Mouse (Mus musculus) kidney, adult 2 months (tissue): ENCODE data around the gene Txndc5. TPM values are rescaled to one million over a fixed set of nuclear protein-coding genes. Genes with fewer than 3 reads are reported as not detected.
A peak's percentile ranks its signal among the peaks of the same experiment; 100 is the strongest.

ENCODE experiments used
- DNase-seq: peaks from one replicate; pipeline ENCODE4 v3.0.0; 2021
- H3K27ac ChIP-seq: fragments of 200-500 bp; 2 replicates; pipeline ENCODE4 v1.5.1; 2012; ENCODE audit warnings: low read depth, low read length, control low read depth, inconsistent platforms; ENCODE audit not compliant: insufficient read depth
- H3K27me3 ChIP-seq: fragments of 200-500 bp; replicated peaks from 2 replicates; pipeline ENCODE4 v1.6.1; 2012; ENCODE audit warnings: mild to moderate bottlenecking, moderate library complexity, low read length, inconsistent platforms; ENCODE audit not compliant: control insufficient read depth, insufficient read depth
- H3K36me3 ChIP-seq: fragments of 200-500 bp; 2 replicates; pipeline ENCODE4 v1.6.1; 2012; ENCODE audit warnings: mild to moderate bottlenecking, moderate library complexity, low read length, inconsistent platforms; ENCODE audit not compliant: control insufficient read depth, insufficient read depth
- H3K4me1 ChIP-seq: fragments of 200-500 bp; 2 replicates; pipeline ENCODE4 v1.6.1; 2011; ENCODE audit warnings: low read length; ENCODE audit not compliant: control insufficient read depth, insufficient read depth
- H3K4me3 ChIP-seq: fragments of 200-500 bp; 2 replicates; pipeline ENCODE4 v1.5.1; 2011; ENCODE audit warnings: mild to moderate bottlenecking, low read depth, low read length, control low read depth; ENCODE audit not compliant: insufficient read depth
- CTCF ChIP-seq: fragments of 200-500 bp; conservative IDR thresholded peaks from 2 replicates; pipeline ENCODE4 v1.5.1; 2011; ENCODE audit warnings: low read depth, mild to moderate bottlenecking, control low read depth, low read length, moderate library complexity, mixed read lengths; ENCODE audit not compliant: insufficient read depth, insufficient read length
- POLR2A ChIP-seq: fragments of 200-500 bp; IDR thresholded peaks from one replicate; pipeline ENCODE4 v1.6.1; 2011; ENCODE audit warnings: low read depth, low read length, control low read depth
- WGBS: fragments of 180-500 bp; shearing (Covaris S2); methylation state at CpG from one replicate; pipeline ENCODE4 v1.1.7; 2018; 5-methylcytosine and 5-hydroxymethylcytosine counted together
- polyA plus RNA-seq: library from polyadenylated mRNA; depleted of rRNA; stranded (reverse); fragments of >200 nt; gene quantifications from 2 replicates; pipeline ENCODE4 v1.2.3, GENCODE M21; 2012

The Txndc5 gene
- polyA plus RNA-seq, 1 experiment: 91.3 TPM

- Histone ChIP-seq H3K4me1 (peaks cover 12% of the 10 kb centered on the region), H3K27me3 (no peaks in the 10 kb centered on the region), H3K4me3 (no peak overlapping the region), H3K27ac (no peak overlapping the region), H3K36me3 (no peaks in the 10 kb centered on the region)
- no peak for DNase-seq
- 67% methylated on average over 3 of the region's 3 CpGs for WGBS
- no peak for TF ChIP-seq CTCF
Observed at GRCm38 (mm10) chr13:38525261-38525660, 3.4 kb downstream of the Txndc5 start.

- no peaks in the 10 kb centered on the region for H3K27me3 ChIP-seq
- H3K4me1 ChIP-seq: peaks cover 7% of the 10 kb centered on the region
- H3K36me3 ChIP-seq: no peaks in the 10 kb centered on the region; the same call in 1 of the 2 replicates
- no peak overlapping the region for H3K4me3 ChIP-seq
- TF ChIP-seq POLR2A: no peak
- no peak for TF ChIP-seq CTCF
- 84% methylated on average over 11 of the region's 11 CpGs for WGBS
- H3K27ac ChIP-seq: no peak overlapping the region
- peak; percentile 44 for DNase-seq
Observed at GRCm38 (mm10) chr13:38523231-38523630, 5.4 kb downstream of the Txndc5 start.

- WGBS: 68% methylated on average over 4 of the region's 4 CpGs
- Histone ChIP-seq H3K36me3 (no peaks in the 10 kb centered on the region; the same call in none of the 2 replicates), H3K27ac (no peak overlapping the region)
Observed at GRCm38 (mm10) chr13:38522056-38522654, 6.5 kb downstream of the Txndc5 start.

GRCm38 (mm10) chr13:38520299-38520698 is 8.3 kb downstream of the Txndc5 start:
- WGBS: 85% methylated on average over 11 of the region's 11 CpGs
- no peak overlapping the region for H3K4me3 ChIP-seq
- H3K36me3 ChIP-seq: no peaks in the 10 kb centered on the region; the same call in none of the 2 replicates
- H3K27ac ChIP-seq: no peak overlapping the region
- DNase-seq: no peak
- no peaks in the 10 kb centered on the region; the same call in 1 of the 2 replicates for H3K4me1 ChIP-seq
- no peaks in the 10 kb centered on the region for H3K27me3 ChIP-seq
- TF ChIP-seq CTCF: no peak
- TF ChIP-seq POLR2A: no peak

More at GRCm38 (mm10) chr13:38522056-38522654, 6.5 kb downstream of the Txndc5 start:
- no peak for TF ChIP-seq CTCF
- no peak for TF ChIP-seq POLR2A
- Histone ChIP-seq H3K27me3 (no peaks in the 10 kb centered on the region), H3K4me3 (no peak overlapping the region), H3K4me1 (peaks cover 7% of the 10 kb centered on the region)
- no peak for DNase-seq

- 90% methylated on average over 11 of the region's 11 CpGs for WGBS
- Histone ChIP-seq H3K36me3 (no peaks in the 10 kb centered on the region; the same call in none of the 2 replicates), H3K4me3 (no peak overlapping the region)
Observed at GRCm38 (mm10) chr13:38516582-38516981, 12.0 kb downstream of the Txndc5 start.

GRCm38 (mm10) chr13:38515845-38516244 is 12.8 kb downstream of the Txndc5 start:
- Histone ChIP-seq H3K36me3 (no peaks in the 10 kb centered on the region; the same call in none of the 2 replicates), H3K4me3 (no peak overlapping the region), H3K27me3 (no peaks in the 10 kb centered on the region), H3K4me1 (no peaks in the 10 kb centered on the region; the same call in 1 of the 2 replicates), H3K27ac (no peak overlapping the region)
- WGBS: 67% methylated on average over 3 of the region's 3 CpGs
- no peak for DNase-seq
- no peak for TF ChIP-seq CTCF
- TF ChIP-seq POLR2A: no peak

More at GRCm38 (mm10) chr13:38516582-38516981, 12.0 kb downstream of the Txndc5 start:
- H3K27me3 ChIP-seq: no peaks in the 10 kb centered on the region
- no peak for DNase-seq
- H3K4me1 ChIP-seq: no peaks in the 10 kb centered on the region; the same call in 1 of the 2 replicates
- TF ChIP-seq POLR2A (no peak), CTCF (no peak)
- no peak overlapping the region for H3K27ac ChIP-seq

GRCm38 (mm10) chr13:38515431-38515830 is 13.2 kb downstream of the Txndc5 start:
- TF ChIP-seq CTCF (no peak), POLR2A (no peak)
- Histone ChIP-seq H3K36me3 (no peaks in the 10 kb centered on the region; the same call in none of the 2 replicates), H3K4me3 (no peak overlapping the region), H3K27me3 (no peaks in the 10 kb centered on the region), H3K4me1 (no peaks in the 10 kb centered on the region; the same call in 1 of the 2 replicates), H3K27ac (no peak overlapping the region)
- WGBS: 45% methylated on average over 2 of the region's 2 CpGs
- DNase-seq: peak; percentile 81
